In the genomic region with DNA sequence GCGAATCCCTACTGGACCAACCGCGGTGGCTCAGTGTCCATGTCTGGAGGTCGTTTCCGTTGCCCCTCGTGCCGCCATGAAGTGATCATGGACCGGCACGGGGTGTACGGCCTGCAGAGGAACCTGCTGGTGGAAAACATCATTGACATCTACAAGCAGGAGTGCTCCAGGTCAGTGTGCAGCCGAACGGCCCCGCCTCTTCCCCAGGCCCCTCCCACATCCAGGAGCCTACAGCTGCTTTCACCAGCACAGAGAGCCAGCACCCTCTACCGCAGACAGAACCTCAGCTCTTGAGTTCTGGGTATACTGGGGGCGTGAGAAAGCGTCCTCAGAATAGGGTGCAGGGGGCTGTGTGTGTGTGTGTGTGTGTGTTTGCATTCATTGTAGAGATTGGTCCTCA, we compare ENCODE assay signal across 12 mouse cellular contexts. TPM values are rescaled to one million over a fixed set of nuclear protein-coding genes. Genes with fewer than 3 reads are reported as not detected.
DNase-seq lines count a peak whose midpoint lies in the region; ATAC-seq and TF ChIP-seq lines count a peak whose summit lies in the region.
"Had no signal": no experiment of that assay in that cellular context is flagged by ENCODE, and none has a peak within 500 bp of the region (broad histone marks: within the 10 kb centered on the region; RNA-seq: fewer than 3 reads in every experiment).

No protein-coding gene starts in this region.

- WGBS in kidney, embryonic 14.5 days = 50% methylated on average over 16 of the region's 16 CpGs
- WGBS in midbrain, postnatal 0 days = 58% methylated on average over 16 of the region's 16 CpGs

- H3K4me2 ChIP-seq in kidney, embryonic 14.5 days (replicated peaks; ENCODE audit: low read depth, low read length) = no peak overlapping the region
- no peak overlapping the region for H3K4me2 ChIP-seq in midbrain, postnatal 0 days (ENCODE audit: low read depth, low read length, poor library complexity, severe bottlenecking)
- H3K4me2 ChIP-seq: liver, embryonic 15.5 days had no signal

- DNase-seq in kidney, adult 11 months = peak; percentile 32
- peak; percentile 52 for DNase-seq in WW6 (ENCODE audit: low read depth, low spot score)
- peak; percentile 68 to 70 for DNase-seq in heart, postnatal 10 days
- no peak for DNase-seq in midbrain, postnatal 0 days (ENCODE audit: low spot score)
- no peak for DNase-seq in adrenal gland, adult (ENCODE audit: inconsistent age in 2 of 2, low spot score in 1 of 2)
- no peak for DNase-seq in left cerebral cortex, postnatal 36 days (ENCODE audit: low spot score in 2 of 2)
- DNase-seq: cerebellum, adult 11-12 months had no signal

- H3K4me1 ChIP-seq in kidney, embryonic 14.5 days (ENCODE audit: control insufficient read depth, insufficient read depth, low read length) = peaks cover 4% of the 10 kb centered on the region; the same call in 1 of the 2 replicates
- no peaks in the 10 kb centered on the region for H3K4me1 ChIP-seq in midbrain, postnatal 0 days (ENCODE audit: insufficient read depth, low read length)
- H3K4me1 ChIP-seq: liver, embryonic 15.5 days had no signal

- ATAC-seq in kidney, embryonic 14.5 days (ENCODE audit: low FRiP score, low TSS enrichment) = no peak
- ATAC-seq in megakaryocyte-erythroid progenitor cell, adult 5-6 weeks (replicated peaks; ENCODE audit: low FRiP score, low TSS enrichment, poor library complexity, severe bottlenecking) = peak; percentile 54; the same call in 1 of the 2 replicates
- no peak for ATAC-seq in midbrain, postnatal 0 days (ENCODE audit: low FRiP score)

- H3K9me3 ChIP-seq in kidney, embryonic 14.5 days (ENCODE audit: control insufficient read depth, low read length) = no peaks in the 10 kb centered on the region; the same call in 1 of the 2 replicates
- H3K9me3 ChIP-seq in midbrain, postnatal 0 days (ENCODE audit: low read length) = no peaks in the 10 kb centered on the region

- no peaks in the 10 kb centered on the region for H3K36me3 ChIP-seq in kidney, embryonic 14.5 days (ENCODE audit: control insufficient read depth, insufficient read depth, low read length)
- H3K36me3 ChIP-seq in midbrain, postnatal 0 days (ENCODE audit: insufficient read depth, low read length) = no peaks in the 10 kb centered on the region
- H3K36me3 ChIP-seq: forebrain, embryonic 10.5 days; liver, embryonic 15.5 days had no signal

- H3K27ac ChIP-seq in kidney, embryonic 14.5 days (ENCODE audit: low read depth, low read length) = no peak overlapping the region
- no peak overlapping the region for H3K27ac ChIP-seq in midbrain, postnatal 0 days (ENCODE audit: low read depth, low read length)
- H3K27ac ChIP-seq: forebrain, embryonic 10.5 days; liver, embryonic 15.5 days had no signal

- intact Hi-C loops in heart, postnatal 10 days (cut with DNase I) = no loop called here
- intact Hi-C loops in left cerebral cortex, postnatal 36 days (cut with DNase I) = no loop called here

- H3K27me3 ChIP-seq in kidney, embryonic 14.5 days (ENCODE audit: control insufficient read depth, insufficient read depth, low read length) = no peaks in the 10 kb centered on the region
- no peaks in the 10 kb centered on the region for H3K27me3 ChIP-seq in midbrain, postnatal 0 days (ENCODE audit: insufficient read depth, low read length)

- no peak for TF ChIP-seq CTCF in midbrain, postnatal 0 days (IDR thresholded peaks at IDR 0.05)

- no peak overlapping the region for H3K4me3 ChIP-seq in kidney, embryonic 14.5 days (ENCODE audit: low read length)
- H3K4me3 ChIP-seq in midbrain, postnatal 0 days (ENCODE audit: low read depth, low read length) = no peak overlapping the region
- H3K4me3 ChIP-seq: forebrain, embryonic 10.5 days; liver, embryonic 15.5 days had no signal

- H3K9ac ChIP-seq in kidney, embryonic 14.5 days (ENCODE audit: low read depth, low read length) = no peak overlapping the region
- H3K9ac ChIP-seq in midbrain, postnatal 0 days (replicated peaks; ENCODE audit: low read length, poor library complexity, severe bottlenecking) = no peak overlapping the region
- H3K9ac ChIP-seq: liver, embryonic 15.5 days had no signal

RNA-seq across cellular contexts. Expression of a gene that starts 1.5 kb away (rescaled TPM):
- polyA plus RNA-seq in kidney, embryonic 14.5 days (2014; fragmentation: Nextera tagmentation; extraction: Ambion mirVana) = 0.88 and 1.4 TPM in 2 replicates
- total RNA-seq in heart, postnatal 10 days (2021) = 100 to 1,000 TPM; 238 to 242 TPM
- not detected in 2 replicates for total RNA-seq in megakaryocyte-erythroid progenitor cell, adult 5-6 weeks (2014; fragmentation: Nextera tagmentation)
- not detected in 2 replicates for total RNA-seq in megakaryocyte-erythroid progenitor cell, adult 5-6 weeks (2017)
- total RNA-seq in midbrain, postnatal 0 days (2014; rRNA removed) = 1.5 and 2.0 TPM in 2 replicates
- 0.49 and 0.73 TPM in 2 replicates for polyA plus RNA-seq in midbrain, postnatal 0 days (2015; fragmentation: Nextera tagmentation; extraction: Ambion mirVana)
- under 1 TPM; 0.22 to 0.27 TPM for total RNA-seq in left cerebral cortex, postnatal 36 days (2021)
- polyA plus RNA-seq: intestine, embryonic 14.5 days had no signal

RNA-seq across cellular contexts. Expression of a gene that starts 26.6 kb away (rescaled TPM):
- polyA plus RNA-seq in kidney, embryonic 14.5 days (2014; fragmentation: Nextera tagmentation; extraction: Ambion mirVana) = 0.09 and 0.11 TPM in 2 replicates
- total RNA-seq in heart, postnatal 10 days (2021) = under 1 TPM; 0.12 to 0.69 TPM
- not detected in 2 replicates for total RNA-seq in megakaryocyte-erythroid progenitor cell, adult 5-6 weeks (2014; fragmentation: Nextera tagmentation)
- not detected in 2 replicates for total RNA-seq in megakaryocyte-erythroid progenitor cell, adult 5-6 weeks (2017)
- total RNA-seq in midbrain, postnatal 0 days (2014; rRNA removed) = not detected in 2 replicates
- 0.17 and 0.21 TPM in 2 replicates for polyA plus RNA-seq in midbrain, postnatal 0 days (2015; fragmentation: Nextera tagmentation; extraction: Ambion mirVana)
- not detected for total RNA-seq in left cerebral cortex, postnatal 36 days (2021)
- polyA plus RNA-seq: forebrain, embryonic 10.5 days had no signal

RNA-seq across cellular contexts. Expression of a gene that starts 28.7 kb away (rescaled TPM):
- polyA plus RNA-seq in kidney, embryonic 14.5 days (2014; fragmentation: Nextera tagmentation; extraction: Ambion mirVana) = 14.9 and 18.8 TPM in 2 replicates
- 10 to 100 TPM in 1 of 2 experiments, 1 to 10 TPM in 1; 7.5 to 10.3 TPM for total RNA-seq in heart, postnatal 10 days (2021)
- 12.1 and 25.9 TPM in 2 replicates for total RNA-seq in megakaryocyte-erythroid progenitor cell, adult 5-6 weeks (2014; fragmentation: Nextera tagmentation)
- 26.8 and 33.9 TPM in 2 replicates for total RNA-seq in megakaryocyte-erythroid progenitor cell, adult 5-6 weeks (2017)
- 44.8 and 49.7 TPM in 2 replicates for total RNA-seq in midbrain, postnatal 0 days (2014; rRNA removed)
- polyA plus RNA-seq in midbrain, postnatal 0 days (2015; fragmentation: Nextera tagmentation; extraction: Ambion mirVana) = 27.6 and 30.8 TPM in 2 replicates
- total RNA-seq in left cerebral cortex, postnatal 36 days (2021) = 10 to 100 TPM; 18.1 to 21.6 TPM

Comparison
In these comparisons a context has a peak if more than half of its experiments do, and no peak if none do; other contexts are left out.
1. DNase-seq: peak in kidney, adult 11 months (single experiment), WW6 (single experiment) and heart, postnatal 10 days (2 of 2); none in midbrain, postnatal 0 days (single experiment), adrenal gland, adult (0 of 2) and left cerebral cortex, postnatal 36 days (0 of 2).
2. RNA of a gene that starts 1.5 kb away (total RNA-seq): 238 to 242 TPM in heart, postnatal 10 days; 1.5 to 2.0 TPM in midbrain, postnatal 0 days, 0.22 to 0.27 TPM in left cerebral cortex, postnatal 36 days and not detected in megakaryocyte-erythroid progenitor cell, adult 5-6 weeks; every median in the first group is over 10 times any median in the second.